Mouse (Mus musculus): ENCODE measurements around the gene Syp. TPM values are rescaled to one million over a fixed set of nuclear protein-coding genes. Genes with fewer than 3 reads are reported as not detected.
A peak's percentile ranks its signal among the peaks of the same experiment; 100 is the strongest.

Gene Syp
- polyA plus RNA-seq, 1 experiment from 2014 or later, result 0.36 TPM

DNA sequence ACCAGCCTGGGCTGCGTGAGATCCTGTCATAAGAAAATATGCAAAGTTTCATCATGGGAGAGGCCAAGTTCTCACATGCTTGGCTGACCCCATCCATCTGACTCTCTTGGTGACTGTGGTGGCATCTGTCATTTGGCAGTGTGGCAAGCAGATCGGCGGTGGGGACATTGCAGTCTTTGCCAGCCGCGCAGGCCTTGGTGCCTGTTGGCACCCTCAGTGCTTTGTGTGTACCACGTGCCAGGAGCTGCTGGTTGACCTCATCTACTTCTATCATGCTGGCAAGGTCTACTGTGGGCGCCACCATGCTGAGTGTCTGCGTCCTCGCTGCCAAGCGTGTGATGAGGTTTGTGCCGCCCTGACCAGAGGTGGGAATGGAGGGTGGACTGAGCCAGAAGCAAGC is 26.5 kb downstream of the Syp start:
- H3K4me2 ChIP-seq, result no peak overlapping the region
- 76% methylated on average over 11 of the region's 11 CpGs for WGBS (ENCODE audit: insufficient replicate concordance)
- no peak overlapping the region for H3K27ac ChIP-seq (replicated peaks)
- no peaks in the 10 kb centered on the region for H3K36me3 ChIP-seq (replicated peaks)
- H3K4me1 ChIP-seq (replicated peaks), result peaks cover 2% of the 10 kb centered on the region; the same call in 1 of the 2 replicates
- no peak for ATAC-seq (ENCODE audit: insufficient read depth)
- H3K9ac ChIP-seq, result no peak overlapping the region
- H3K27me3 ChIP-seq, result no peaks in the 10 kb centered on the region
- no peak overlapping the region for H3K4me3 ChIP-seq (replicated peaks)
- no peaks in the 10 kb centered on the region for H3K9me3 ChIP-seq (replicated peaks)

- no peak overlapping the region for H3K27ac ChIP-seq (replicated peaks)
- H3K9ac ChIP-seq, result no peak overlapping the region
- H3K27me3 ChIP-seq, result no peaks in the 10 kb centered on the region
- ATAC-seq (ENCODE audit: insufficient read depth), result no peak
- peaks cover 13% of the 10 kb centered on the region for H3K4me1 ChIP-seq (replicated peaks)
- H3K9me3 ChIP-seq (replicated peaks), result no peaks in the 10 kb centered on the region
- 66% methylated on average over 21 of the region's 21 CpGs for WGBS (ENCODE audit: insufficient replicate concordance)
- H3K4me2 ChIP-seq, result no peak overlapping the region
- H3K4me3 ChIP-seq (replicated peaks), result no peak overlapping the region
- no peaks in the 10 kb centered on the region for H3K36me3 ChIP-seq (replicated peaks)
These were observed 27.6 kb downstream of the Syp start for GRCm38 (mm10) chrX:7665739-7666502.

DNA sequence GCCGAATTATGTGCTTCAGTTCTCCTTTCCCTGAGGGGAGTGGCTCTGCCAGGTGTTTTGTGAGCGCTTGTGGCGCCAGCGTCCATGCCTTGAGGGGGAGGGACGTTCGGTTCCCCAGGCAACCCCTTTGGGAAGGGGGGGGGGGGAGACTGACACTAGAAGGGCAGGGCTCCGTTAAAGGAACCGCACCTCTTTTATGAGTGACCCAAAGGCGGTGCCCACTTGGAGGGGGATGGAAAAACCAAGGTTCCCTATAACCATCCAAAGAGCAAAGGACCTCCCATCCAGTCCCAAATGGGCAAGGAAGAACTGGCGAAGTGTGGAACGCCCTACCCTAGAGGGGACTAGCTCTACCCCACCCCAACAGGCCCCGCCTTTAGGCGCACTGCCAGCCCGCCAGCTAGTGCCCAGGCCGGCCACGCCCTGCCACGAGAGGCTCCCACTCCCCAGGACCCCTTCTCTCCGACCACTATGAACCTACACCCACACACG is 32.2 kb downstream of the Syp start:
- H3K27ac ChIP-seq (replicated peaks), result peak overlapping the region; percentile 41

DNA sequence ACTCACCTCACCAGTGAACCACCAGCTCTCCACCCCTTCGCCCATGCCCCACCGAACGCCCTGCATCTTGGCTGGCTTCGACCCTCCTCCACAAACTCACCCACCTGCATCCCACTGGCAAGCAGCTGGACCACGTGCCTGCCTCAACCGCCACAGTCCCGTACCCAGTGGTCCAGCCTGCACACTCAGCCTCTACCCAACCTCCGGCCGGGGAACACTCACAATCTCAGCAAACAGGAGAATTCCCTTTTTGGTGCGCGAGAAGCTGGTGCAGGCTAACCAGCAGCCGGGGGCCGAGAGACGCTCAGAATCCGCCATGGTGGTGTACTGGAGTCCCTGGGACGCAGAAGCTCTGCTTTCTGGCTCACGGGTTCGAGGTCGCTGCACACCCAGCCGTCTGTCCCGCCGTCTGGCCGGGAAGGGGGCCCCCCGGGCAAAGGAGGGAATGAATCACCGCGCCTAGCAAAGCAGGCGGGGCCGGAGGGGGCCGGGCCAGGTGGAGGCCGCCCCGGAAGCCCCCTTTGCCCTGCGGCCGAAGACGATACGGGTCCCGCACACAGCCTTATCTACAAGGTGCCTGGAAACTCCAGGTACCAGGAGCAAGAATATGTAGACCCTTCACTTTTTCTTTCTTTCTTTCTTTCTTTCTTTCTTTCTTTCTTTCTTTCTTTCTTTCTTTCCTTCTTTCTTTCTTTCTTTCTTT is 32.8 kb downstream of the Syp start, which contains the start of gene Plp2:
TSS of gene Plp2 (minus strand) at position 470 of the 703 bp plus-strand sequence.
- WGBS (ENCODE audit: insufficient replicate concordance), result 16% methylated on average over 36 of the region's 36 CpGs
- Histone ChIP-seq H3K4me1 (replicated peaks) (peaks cover 34% of the 10 kb centered on the region), H3K36me3 (replicated peaks) (no peaks in the 10 kb centered on the region), H3K9me3 (replicated peaks) (no peaks in the 10 kb centered on the region), H3K4me3 (replicated peaks) (peak within 1 kb of the TSS; percentile 54), H3K4me2 (peak within 1 kb of the TSS; percentile 69), H3K27ac (replicated peaks) (peak within 1 kb of the TSS; percentile 41), H3K9ac (peak within 1 kb of the TSS; percentile 27; the same call in 1 of the 2 replicates), H3K27me3 (0 out of 2 replicates have a peak, but pooled peaks cover 4% of the 10 kb centered on the region)
- peak; percentile 38 for ATAC-seq (ENCODE audit: insufficient read depth)

More for the DNA sequence above, 32.2 kb downstream of the Syp start:
- H3K36me3 ChIP-seq (replicated peaks), result no peaks in the 10 kb centered on the region
- ATAC-seq (ENCODE audit: insufficient read depth), result peak; percentile 64
- H3K9me3 ChIP-seq (replicated peaks), result no peaks in the 10 kb centered on the region
- H3K9ac ChIP-seq, result peak overlapping the region; percentile 27; the same call in 1 of the 2 replicates
- H3K4me1 ChIP-seq (replicated peaks), result peaks cover 34% of the 10 kb centered on the region
- H3K4me2 ChIP-seq, result peak overlapping the region; percentile 69
- 11% methylated on average over 19 of the region's 19 CpGs for WGBS (ENCODE audit: insufficient replicate concordance)
- 0 out of 2 replicates have a peak, but pooled peaks cover 4% of the 10 kb centered on the region for H3K27me3 ChIP-seq
- H3K4me3 ChIP-seq (replicated peaks), result peak overlapping the region; percentile 54

DNA sequence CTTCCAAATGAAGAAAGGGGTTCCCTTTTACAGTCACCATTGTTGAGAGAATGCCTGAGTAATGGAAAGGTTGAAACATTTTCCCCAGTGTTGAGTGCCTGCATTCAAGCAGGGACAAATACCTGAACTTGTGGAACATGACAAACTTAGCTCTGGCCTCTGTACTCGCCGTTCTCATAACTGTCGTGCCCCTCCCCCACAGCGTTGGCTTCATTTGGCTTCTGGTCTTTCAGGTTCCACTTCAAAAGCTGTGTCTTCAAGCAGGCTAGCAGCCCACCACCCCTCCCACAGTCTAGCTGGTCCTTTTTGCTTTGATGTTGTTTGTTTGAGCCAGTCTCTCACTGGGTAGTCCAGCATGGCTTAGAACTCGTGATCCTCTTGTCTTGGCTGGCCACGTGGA is 34.5 kb downstream of the Syp start:
- H3K36me3 ChIP-seq (replicated peaks), result no peaks in the 10 kb centered on the region
- H3K4me3 ChIP-seq (replicated peaks), result no peak overlapping the region
- WGBS (ENCODE audit: insufficient replicate concordance), result 34% methylated on average over 6 of the region's 6 CpGs
- peaks cover 34% of the 10 kb centered on the region for H3K4me1 ChIP-seq (replicated peaks)
- no peaks in the 10 kb centered on the region for H3K9me3 ChIP-seq (replicated peaks)
- no peak overlapping the region for H3K27ac ChIP-seq (replicated peaks)
- H3K4me2 ChIP-seq, result no peak overlapping the region
- no peak overlapping the region for H3K9ac ChIP-seq
- H3K27me3 ChIP-seq, result 0 out of 2 replicates have a peak, but pooled peaks cover 4% of the 10 kb centered on the region
- no peak for ATAC-seq (ENCODE audit: insufficient read depth)

GRCm38 (mm10) chrX:7673578-7674281 is 35.5 kb downstream of the Syp start:
- no peaks in the 10 kb centered on the region for H3K36me3 ChIP-seq (replicated peaks)
- no peaks in the 10 kb centered on the region for H3K9me3 ChIP-seq (replicated peaks)
- peak overlapping the region; percentile 65 for H3K4me2 ChIP-seq
- H3K4me1 ChIP-seq (replicated peaks), result peaks cover 34% of the 10 kb centered on the region
- peak overlapping the region; percentile 36 for H3K4me3 ChIP-seq (replicated peaks)
- no peak overlapping the region for H3K9ac ChIP-seq
- 0 out of 2 replicates have a peak overlapping the region, but pooled peaks have one; percentile 33 for H3K27ac ChIP-seq (replicated peaks)
- 0 out of 2 replicates have a peak, but pooled peaks cover 4% of the 10 kb centered on the region for H3K27me3 ChIP-seq
- WGBS (ENCODE audit: insufficient replicate concordance), result 22% methylated on average over 12 of the region's 12 CpGs
- 0 out of 2 replicates have a peak, but pooled peaks have one; percentile 5 for ATAC-seq (ENCODE audit: insufficient read depth)

- 20% methylated on average over 28 of the region's 28 CpGs for WGBS (ENCODE audit: insufficient replicate concordance)
- Histone ChIP-seq H3K36me3 (replicated peaks) (no peaks in the 10 kb centered on the region), H3K9me3 (replicated peaks) (no peaks in the 10 kb centered on the region), H3K4me1 (replicated peaks) (peaks cover 36% of the 10 kb centered on the region), H3K27me3 (0 out of 2 replicates have a peak, but pooled peaks cover 4% of the 10 kb centered on the region), H3K9ac (peak overlapping the region; percentile 4; the same call in 1 of the 2 replicates), H3K4me3 (replicated peaks) (peak overlapping the region; percentile 36), H3K4me2 (peak overlapping the region; percentile 65), H3K27ac (replicated peaks) (no peak overlapping the region)
- no peak for ATAC-seq (ENCODE audit: insufficient read depth)
These were observed 36.2 kb downstream of the Syp start for GRCm38 (mm10) chrX:7674284-7675000.

- H3K4me3 ChIP-seq (replicated peaks), result peak overlapping the region; percentile 36
- peaks cover 36% of the 10 kb centered on the region for H3K4me1 ChIP-seq (replicated peaks)
- no peaks in the 10 kb centered on the region for H3K9me3 ChIP-seq (replicated peaks)
- H3K36me3 ChIP-seq (replicated peaks), result no peaks in the 10 kb centered on the region
- WGBS (ENCODE audit: insufficient replicate concordance), result 26% methylated on average over 10 of the region's 10 CpGs
- ATAC-seq (ENCODE audit: insufficient read depth), result no peak
- no peak overlapping the region for H3K27ac ChIP-seq (replicated peaks)
- H3K4me2 ChIP-seq, result peak overlapping the region; percentile 65
- peak overlapping the region; percentile 4; the same call in 1 of the 2 replicates for H3K9ac ChIP-seq
- 0 out of 2 replicates have a peak, but pooled peaks cover 4% of the 10 kb centered on the region for H3K27me3 ChIP-seq
These were observed 36.7 kb downstream of the Syp start for GRCm38 (mm10) chrX:7675001-7675380.

- H3K4me1 ChIP-seq (replicated peaks), result peaks cover 16% of the 10 kb centered on the region
- H3K36me3 ChIP-seq (replicated peaks), result no peaks in the 10 kb centered on the region
- H3K4me3 ChIP-seq (replicated peaks), result no peak overlapping the region
- no peak for ATAC-seq (ENCODE audit: insufficient read depth)
- WGBS (ENCODE audit: insufficient replicate concordance), result 27% methylated on average over 3 of the region's 3 CpGs
- H3K9me3 ChIP-seq (replicated peaks), result no peaks in the 10 kb centered on the region
- no peak overlapping the region for H3K9ac ChIP-seq
- H3K27ac ChIP-seq (replicated peaks), result no peak overlapping the region
- H3K27me3 ChIP-seq, result 0 out of 2 replicates have a peak, but pooled peaks cover 4% of the 10 kb centered on the region
- no peak overlapping the region for H3K4me2 ChIP-seq
These were observed 40.7 kb downstream of the Syp start for GRCm38 (mm10) chrX:7678986-7679385.

DNA sequence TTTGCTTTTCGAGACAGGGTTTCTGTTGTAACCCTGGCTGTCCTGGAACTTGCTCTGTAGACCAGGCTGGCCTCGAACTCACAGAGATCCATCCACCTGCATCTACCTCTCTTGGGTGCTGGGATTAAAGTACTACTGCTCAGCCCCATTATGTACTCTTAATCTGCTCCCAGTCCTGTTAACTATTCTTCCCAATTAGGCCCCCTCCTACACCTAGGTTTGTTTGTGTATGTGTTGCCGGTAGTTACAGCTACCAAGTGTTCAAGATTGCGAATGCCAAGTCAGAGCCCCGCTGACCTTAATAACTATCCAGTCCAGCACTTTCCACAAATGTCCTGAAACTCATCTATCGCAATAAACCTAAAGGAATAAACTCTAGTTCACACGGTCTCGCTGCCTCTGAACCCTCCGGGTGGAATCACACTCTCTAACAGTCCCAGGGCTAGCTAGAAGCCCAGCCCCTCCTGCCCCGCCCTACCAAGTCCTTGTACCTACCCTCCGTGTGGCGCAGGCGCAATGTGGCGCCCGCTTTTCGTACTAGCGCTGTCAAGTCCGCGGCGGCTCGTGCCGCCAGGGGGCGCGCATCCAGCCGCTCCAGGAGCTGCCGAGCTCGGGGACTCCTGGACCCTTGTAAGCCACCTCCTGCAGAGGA is 41.3 kb downstream of the Syp start:
- Histone ChIP-seq H3K9me3 (replicated peaks) (no peaks in the 10 kb centered on the region), H3K4me1 (replicated peaks) (peaks cover 11% of the 10 kb centered on the region), H3K9ac (no peak overlapping the region), H3K36me3 (replicated peaks) (no peaks in the 10 kb centered on the region), H3K4me2 (peak overlapping the region; percentile 61), H3K27me3 (0 out of 2 replicates have a peak, but pooled peaks cover 4% of the 10 kb centered on the region), H3K27ac (replicated peaks) (no peak overlapping the region), H3K4me3 (replicated peaks) (peak overlapping the region; percentile 30)
- 12% methylated on average over 27 of the region's 27 CpGs for WGBS (ENCODE audit: insufficient replicate concordance)
- peak; percentile 90 for ATAC-seq (ENCODE audit: insufficient read depth)
